Mouse (Mus musculus) ZHBTc4 (cell line): ENCODE data around the gene Pou2f1.
A peak's percentile ranks its signal among the peaks of the same experiment; 100 is the strongest.

Experiments
- DNase-seq: peaks from one replicate; pipeline ENCODE4 v3.0.0-alpha.2; 2011; ENCODE audit warnings: low read depth, low spot score

Pou2f1 gene

GRCm38 (mm10) chr1:165961676-165962364 lies 40.7 kb downstream of the Pou2f1 start:
- DNase-seq: no peak

- DNase-seq: no peak
Measured at GRCm38 (mm10) chr1:165958159-165958558, 44.3 kb downstream of the Pou2f1 start.

GRCm38 (mm10) chr1:165948214-165948813 lies 54.2 kb downstream of the Pou2f1 start:
- DNase-seq: peak; percentile 21

DNA sequence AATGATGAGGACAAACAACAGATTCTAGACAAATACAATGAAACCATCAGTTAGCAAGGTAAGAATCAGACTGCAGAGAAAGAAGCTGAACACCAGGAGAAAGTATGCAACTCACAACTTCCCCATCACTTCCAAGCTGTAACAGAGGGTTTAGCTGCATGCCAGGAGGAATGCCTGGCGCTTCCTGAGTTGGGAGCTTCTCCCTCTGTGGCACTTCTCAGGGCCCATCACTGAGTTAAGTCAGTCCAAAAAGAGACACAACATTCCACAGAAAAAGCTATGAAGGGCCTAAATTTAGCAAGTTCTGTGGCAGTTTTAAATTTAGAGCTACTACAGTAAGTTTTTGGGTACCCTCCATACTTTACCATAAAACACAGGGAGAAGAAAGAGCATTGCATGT lies 59.2 kb downstream of the Pou2f1 start:
- no peak for DNase-seq

GRCm38 (mm10) chr1:165935466-165935818 lies 67.0 kb downstream of the Pou2f1 start:
- no peak for DNase-seq

DNA sequence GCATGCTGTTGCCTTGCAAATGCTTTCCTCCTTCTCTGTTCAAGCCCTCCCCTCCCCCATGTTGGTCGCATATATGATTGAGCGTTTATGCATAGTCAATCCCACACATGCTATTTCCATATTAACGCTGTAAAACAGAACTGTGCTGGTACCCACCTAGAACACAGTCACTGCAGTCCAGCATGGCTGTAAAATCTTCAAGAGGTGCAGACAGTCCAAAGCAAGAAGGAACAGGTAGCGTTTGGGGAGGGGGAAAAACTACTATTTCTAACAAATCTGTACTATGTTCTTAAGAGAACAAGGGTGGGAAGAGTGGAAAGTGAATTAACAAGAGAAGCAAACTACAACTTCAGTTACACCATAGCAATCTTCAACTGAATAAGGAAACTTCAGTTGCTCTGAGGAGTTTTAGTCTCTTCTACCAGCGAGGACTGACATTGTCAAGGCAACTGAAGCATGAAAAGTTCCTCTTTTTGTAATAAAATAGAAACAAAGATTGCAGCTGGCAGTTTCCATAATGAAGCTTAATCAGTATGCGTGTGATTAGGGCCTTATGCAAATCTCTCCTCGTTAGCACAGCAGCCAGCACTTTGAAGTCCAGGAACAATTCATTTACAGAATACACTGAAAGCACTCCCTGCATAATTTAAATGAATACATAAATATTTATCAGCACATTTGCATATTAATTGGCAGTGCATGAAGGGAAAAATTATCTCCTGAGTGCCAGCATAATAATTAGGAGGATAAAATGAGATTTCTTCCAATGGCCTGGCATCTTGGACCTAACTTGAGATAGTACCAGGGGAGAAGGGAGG lies 67.6 kb downstream of the Pou2f1 start:
- DNase-seq: no peak

DNA sequence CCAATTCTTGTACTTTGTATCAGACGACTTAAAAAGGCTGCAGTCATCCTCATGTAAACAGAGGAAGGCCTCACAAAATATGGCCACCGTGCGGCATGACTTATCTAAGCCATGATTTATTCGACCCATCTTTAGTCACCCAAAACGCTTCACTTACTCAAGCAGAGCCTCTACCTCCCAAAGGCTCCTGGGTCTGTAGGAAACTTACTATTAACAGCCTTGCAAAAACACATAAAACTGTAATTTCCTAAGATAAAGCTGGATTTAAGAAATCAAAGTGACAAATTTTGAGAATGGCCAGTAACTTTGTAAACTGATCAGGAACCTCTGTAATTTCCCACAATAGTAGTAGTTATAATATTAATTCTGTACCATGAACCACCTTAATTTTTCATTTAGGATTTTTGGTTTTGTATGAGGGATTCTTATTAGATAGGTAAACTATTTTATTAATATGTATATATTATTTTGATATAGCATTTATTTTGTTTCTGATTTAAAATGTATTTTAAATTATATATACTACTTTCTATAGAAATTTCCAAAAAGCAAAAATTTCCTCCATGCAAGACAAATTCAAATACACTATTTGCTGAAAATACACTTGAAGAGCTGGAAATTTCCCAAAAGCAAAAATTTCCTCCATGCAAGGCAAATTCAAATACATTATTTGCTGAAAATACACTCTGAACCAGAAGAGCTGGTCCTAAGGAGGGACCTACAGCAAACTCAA lies 68.4 kb downstream of the Pou2f1 start:
- no peak for DNase-seq

DNA sequence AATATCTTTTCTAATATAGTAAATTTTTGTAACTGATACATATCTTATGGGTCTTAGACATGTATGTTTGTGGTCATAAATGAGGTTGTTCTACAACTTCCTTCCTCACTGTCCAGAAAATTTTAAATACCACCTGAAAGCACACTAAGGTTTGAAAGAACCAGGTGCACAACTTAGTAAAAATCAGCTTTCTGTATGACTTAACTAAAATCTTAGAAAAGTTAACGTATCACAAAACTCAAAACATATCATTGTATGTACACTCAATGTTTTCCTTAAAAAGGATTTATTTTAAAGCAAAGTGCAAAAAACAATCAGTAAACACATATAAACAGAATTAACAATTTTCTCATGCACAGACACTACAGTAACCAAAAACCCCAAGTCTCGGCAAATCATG lies 69.6 kb downstream of the Pou2f1 start:
- DNase-seq: no peak

DNA sequence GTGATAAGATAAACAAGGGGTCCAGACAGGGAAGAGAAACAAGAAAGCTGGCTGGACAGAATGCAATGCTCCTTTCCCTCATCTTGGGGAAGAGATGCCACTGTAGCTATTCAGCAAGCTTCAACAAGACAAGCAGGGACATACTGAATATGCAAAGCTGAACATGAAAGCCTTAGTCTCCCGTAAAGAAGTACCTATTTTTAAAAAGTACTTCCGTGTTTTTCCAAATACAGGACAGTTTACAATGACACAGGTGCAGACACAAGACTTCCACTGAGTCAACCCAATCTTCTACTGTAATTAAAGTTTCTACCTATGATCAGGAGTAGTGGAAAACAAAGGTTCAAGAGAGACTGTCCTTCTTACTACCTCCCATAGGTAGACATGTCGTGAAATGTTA lies 72.0 kb downstream of the Pou2f1 start:
- DNase-seq: no peak

GRCm38 (mm10) chr1:165927507-165928279 lies 74.8 kb downstream of the Pou2f1 start:
- no peak for DNase-seq

DNA sequence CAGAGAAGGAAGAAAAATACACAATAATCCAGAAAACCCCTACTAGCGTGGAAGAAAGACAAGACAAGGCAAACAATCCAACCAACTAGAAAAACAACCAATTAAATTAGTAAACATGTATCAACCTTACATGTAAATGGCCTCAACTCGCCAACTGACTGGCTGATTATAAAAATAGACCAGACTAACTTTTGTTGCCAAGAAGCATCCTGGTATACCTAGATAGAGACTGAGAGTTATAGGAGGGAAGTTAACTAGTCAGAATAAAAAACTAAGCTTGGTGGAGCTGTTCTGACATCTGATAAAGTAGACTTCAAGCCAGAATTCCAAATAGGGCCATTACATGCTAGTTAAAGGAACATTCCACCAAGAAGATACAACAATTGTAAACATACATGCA lies 77.3 kb downstream of the Pou2f1 start:
- no peak for DNase-seq

DNA sequence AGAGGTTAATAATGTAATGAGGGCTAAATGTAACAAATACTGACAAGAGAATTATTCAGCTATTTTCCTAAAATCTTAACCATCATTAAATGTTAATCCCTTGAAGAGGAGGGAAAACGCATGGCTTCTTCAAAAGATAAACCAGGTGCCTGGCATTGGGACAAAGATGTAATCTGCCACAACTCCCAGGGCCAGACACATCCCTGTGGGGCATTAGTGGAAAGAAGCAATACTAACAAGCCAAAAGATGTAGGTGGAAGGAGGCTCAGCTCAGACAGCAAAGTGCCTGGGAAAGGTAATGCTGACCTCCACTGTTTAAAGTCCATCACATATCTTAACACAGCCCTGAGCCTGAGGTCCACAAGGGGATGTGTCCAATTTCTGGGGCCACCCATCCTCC lies 80.0 kb downstream of the Pou2f1 start:
- DNase-seq: no peak

DNA sequence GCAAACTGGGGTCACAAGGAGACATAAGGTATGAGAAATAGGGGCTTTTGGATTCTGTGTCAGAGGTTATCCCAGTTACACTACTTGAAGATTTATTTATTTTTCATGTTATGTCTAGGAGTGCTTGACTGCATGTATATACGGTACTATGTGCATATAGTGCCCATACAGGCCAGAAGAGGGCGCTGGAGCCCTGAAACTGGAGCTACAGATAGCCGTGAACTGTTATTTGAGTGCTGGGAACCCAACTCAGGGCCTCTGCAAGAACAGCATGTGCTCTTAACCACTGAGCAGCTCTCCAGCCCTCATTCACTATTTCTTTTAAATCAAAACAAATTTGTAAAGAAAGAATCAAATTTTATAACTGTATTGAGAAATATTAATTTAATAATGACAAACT lies 81.5 kb downstream of the Pou2f1 start:
- peak; percentile 51 for DNase-seq

GRCm38 (mm10) chr1:165914416-165914801 lies 88.1 kb downstream of the Pou2f1 start:
- no peak for DNase-seq

GRCm38 (mm10) chr1:165913720-165914415 lies 88.6 kb downstream of the Pou2f1 start:
- no peak for DNase-seq

GRCm38 (mm10) chr1:165909471-165909870 lies 93.0 kb downstream of the Pou2f1 start:
- DNase-seq: no peak

DNA sequence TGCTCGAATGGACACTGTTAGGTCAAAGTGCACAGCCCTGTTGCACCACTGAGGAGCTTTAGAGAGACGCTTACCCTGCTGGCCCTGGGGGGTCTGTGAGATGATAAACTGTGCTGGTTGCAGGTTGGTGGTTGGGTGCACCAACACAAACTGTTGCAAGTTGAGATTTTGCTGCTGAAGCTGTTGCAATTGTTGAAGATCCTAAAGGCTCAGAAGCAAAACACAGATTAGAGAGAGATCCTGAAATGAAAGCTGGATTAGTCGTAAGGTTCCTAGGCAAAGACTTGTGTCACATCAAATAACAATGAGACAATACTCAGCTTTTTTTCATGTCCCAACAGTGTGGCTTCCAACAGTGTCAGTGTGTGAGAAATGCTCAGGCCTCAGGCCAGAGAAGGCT lies 93.7 kb downstream of the Pou2f1 start:
- DNase-seq: no peak

DNA sequence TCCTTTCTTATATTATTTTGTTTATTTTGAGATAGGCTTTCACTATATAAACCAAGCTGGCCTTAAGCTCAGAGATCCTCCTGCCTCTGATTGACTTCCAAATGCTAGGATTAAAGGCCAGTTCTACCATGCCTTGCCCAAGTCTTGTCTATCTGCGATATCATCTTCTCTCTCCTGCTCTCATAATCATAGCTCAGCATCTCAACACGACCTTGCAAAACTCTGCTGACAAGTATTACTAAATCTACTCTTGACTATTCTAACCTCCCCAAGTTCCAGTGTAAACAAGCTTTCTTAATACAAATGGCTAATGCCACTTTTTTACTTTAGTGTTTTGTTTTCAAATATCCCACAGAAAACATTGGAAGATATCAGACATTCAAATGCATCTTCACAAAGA lies 94.3 kb downstream of the Pou2f1 start:
- DNase-seq: no peak

GRCm38 (mm10) chr1:165903596-165903995 lies 98.9 kb downstream of the Pou2f1 start:
- no peak for DNase-seq

DNA sequence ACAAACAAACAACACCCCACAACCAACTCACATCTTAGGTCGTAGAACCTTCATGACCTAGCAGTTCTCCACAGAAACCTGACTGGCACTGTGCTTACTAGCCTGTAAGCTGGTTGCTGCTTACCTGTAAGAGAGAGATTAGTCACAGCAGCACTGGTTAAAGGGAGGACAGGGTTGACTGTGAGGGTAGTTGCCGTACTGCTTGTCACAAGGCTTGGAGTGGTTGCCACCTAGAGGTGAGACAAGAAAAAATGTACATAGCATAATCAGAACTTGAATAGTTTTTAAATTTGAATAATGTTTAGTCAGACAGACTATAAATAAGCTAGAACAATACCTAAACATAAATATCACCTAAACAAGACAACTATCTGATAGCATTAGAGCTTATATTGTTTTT lies 110.8 kb downstream of the Pou2f1 start:
- DNase-seq: no peak
